Mouse (Mus musculus): Measurements from ENCODE around the gene Pnpla7.

GRCm38 (mm10) chr2:25040089-25040488 is 64.3 kb downstream of the Pnpla7 start:
- TF ChIP-seq CTCF (IDR thresholded peaks at IDR 0.05; ENCODE audit: borderline replicate concordance, extremely low read depth, insufficient read depth, insufficient read length) (no peak), POLR2A (IDR thresholded peaks at IDR 0.05; ENCODE audit: borderline replicate concordance, extremely low read depth, insufficient read depth, insufficient read length, poor library complexity, severe bottlenecking) (no peak)

All from brain, embryonic 14.5 days (tissue).